Mouse (Mus musculus): ENCODE measurements at regions not wholly inside any gene's neighbourhood (a gene's known extent, or its start where the extent isn't known, plus 50 kb on each side); places are given as distances from the start of the nearest gene placed in this dataset.

- no peak for DNase-seq
These were observed 136.3 kb upstream of the Rnf219 start for GRCm38 (mm10) chr14:104658751-104659150.

DNA sequence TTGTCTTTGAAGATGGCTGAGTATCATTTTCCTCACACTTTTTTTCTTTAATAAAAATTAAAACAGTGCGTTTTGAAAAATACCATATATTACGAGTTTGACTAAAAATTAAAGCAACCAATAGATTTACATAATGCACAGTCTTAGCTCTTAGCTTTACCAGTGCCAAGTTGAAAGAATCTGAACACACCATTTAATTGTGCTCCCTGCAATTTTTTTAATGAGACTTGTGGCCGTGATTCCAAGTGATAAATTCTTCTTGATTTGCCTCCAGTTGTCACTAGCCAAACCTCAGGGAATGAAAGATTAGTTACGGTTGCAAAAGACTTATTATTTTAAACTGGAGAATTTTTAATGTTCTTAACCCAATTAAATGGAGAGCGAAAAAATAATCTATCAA lies 127.5 kb upstream of the Rnf219 start:
- no peak for DNase-seq

DNA sequence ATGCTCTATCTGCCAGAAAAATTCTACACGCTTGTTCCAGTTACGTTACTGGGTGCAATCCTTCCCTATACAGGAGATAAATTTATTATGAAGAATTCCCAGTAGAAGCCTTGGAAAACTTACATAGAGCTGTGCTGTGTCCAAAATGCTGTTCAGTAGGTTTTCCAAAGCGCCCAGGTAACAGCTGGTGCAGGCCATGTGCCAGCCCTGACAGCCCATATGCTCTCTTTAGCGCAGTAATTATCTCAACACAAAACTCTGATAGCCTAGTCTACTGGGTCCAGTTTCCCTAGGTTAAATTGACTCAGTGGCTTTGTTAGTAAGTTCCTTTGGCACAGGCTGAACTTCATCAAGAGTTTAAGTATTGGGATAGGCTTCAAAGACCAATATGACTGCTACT lies 122.2 kb upstream of the Rnf219 start:
- DNase-seq: no peak

- DNase-seq: no peak
These were observed 120.3 kb upstream of the Rnf219 start for GRCm38 (mm10) chr14:104642783-104643182.

GRCm38 (mm10) chr14:104639300-104639699 lies 116.9 kb upstream of the Rnf219 start:
- DNase-seq: no peak

GRCm38 (mm10) chr14:104611467-104611866 lies 89.0 kb upstream of the Rnf219 start:
- DNase-seq: no peak

DNA sequence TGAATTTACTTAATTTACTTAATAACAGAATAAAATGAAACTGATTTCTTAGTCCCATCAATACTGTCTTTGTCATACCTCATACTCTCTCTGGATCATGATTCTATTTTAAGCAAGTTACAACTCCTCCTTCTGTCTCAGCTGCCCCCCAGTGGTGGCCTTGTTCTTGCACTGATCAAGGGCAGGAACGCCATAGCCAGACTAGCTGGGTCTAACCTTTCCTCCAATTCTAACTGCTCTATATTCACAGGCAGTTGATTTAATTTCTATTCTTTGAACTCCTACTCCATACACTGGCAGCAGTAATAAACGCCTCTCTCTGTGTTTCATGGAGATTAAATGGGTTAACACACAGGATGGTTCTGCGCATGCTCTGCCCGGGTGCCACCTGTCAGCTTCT lies 87.9 kb upstream of the Rnf219 start:
- no peak for DNase-seq

DNA sequence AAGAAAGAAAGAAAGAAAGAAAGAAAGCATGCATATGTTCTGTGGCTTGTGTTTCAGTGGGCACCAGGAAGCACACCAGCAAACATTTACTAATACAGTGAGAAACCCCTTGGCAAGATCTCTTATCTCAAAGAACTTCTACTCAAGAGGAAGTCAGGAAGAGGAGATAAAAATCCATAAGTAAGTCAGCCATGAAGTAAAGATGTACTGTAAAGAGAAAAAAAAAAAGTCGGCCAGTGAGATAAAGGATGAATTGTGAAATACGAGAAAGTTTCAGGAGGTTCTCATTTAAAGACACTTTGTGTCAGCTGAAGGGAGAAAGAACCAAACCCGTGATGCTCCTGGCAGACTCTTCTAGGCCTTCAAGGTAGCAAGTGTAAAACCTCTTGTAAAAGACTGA lies 72.4 kb upstream of the Rnf219 start:
- no peak for DNase-seq
